Mouse (Mus musculus) stomach, postnatal 0 days (tissue): ENCODE data around the gene Fen1.

ENCODE experiments used
- CTCF ChIP-seq: IDR thresholded peaks from 2 replicates; pipeline ENCODE4 v1.5.1; 2016; ENCODE audit warnings: antibody characterized with exemption, low read depth, mild to moderate bottlenecking, moderate library complexity
- EP300 ChIP-seq: optimal IDR thresholded peaks from 2 replicates; pipeline ENCODE3; 2016; ENCODE audit warnings: antibody characterized with exemption

DNA sequence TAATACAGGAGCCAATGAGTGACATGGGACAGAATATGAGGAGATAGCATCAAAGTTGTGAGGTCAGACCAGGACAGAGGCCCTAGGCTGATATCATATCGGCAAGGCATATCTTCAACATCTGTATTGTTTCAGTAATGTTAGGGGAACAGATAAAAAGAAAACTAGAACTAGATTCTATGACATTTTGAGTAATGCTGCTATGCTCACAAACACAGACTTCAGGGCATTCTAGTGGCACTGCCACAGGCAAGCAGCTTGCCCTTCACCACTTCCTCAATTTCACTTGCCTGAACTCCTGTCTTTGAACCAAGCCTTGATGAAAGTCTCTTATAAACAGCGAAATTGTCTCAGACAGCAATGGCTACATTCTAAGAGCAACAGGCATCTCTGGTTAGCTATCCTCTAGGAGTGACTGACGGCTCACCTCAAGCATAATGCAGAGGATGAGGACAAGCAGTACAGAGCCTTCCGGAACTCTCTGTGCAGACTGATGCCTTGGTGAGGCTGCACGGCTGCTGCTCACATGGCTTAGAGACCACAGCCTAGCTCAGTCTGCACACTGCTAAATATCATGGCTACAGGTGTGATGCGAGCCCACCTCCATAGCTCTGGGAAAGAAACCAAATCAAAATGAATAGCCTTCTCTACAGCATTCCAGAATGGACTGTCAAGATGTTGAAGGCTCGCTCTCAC lies 30.0 kb downstream of the Fen1 start:
- no peak for TF ChIP-seq CTCF
- no peak for TF ChIP-seq EP300
